Mouse (Mus musculus) liver, adult 2 months (tissue): ENCODE results near the gene Mlana. TPM values are rescaled to one million over a fixed set of nuclear protein-coding genes. Genes with fewer than 3 reads are reported as not detected.

Source experiments
- DNase-seq: peaks from one replicate; pipeline ENCODE4 v3.0.0-alpha.2; 2011; ENCODE audit warnings: low read depth, low spot score; ENCODE audit errors: extremely low read depth
- H3K27ac ChIP-seq: fragments of 200-500 bp; replicated peaks from 2 replicates; pipeline ENCODE4 v1.5.1; 2012; ENCODE audit warnings: low read depth, mild to moderate bottlenecking, control low read depth, inconsistent platforms, low read length; ENCODE audit not compliant: insufficient read depth
- H3K27me3 ChIP-seq: fragments of 200-500 bp; 2 replicates; pipeline ENCODE4 v1.6.1; 2012; ENCODE audit warnings: mild to moderate bottlenecking, moderate library complexity, low read length, inconsistent platforms; ENCODE audit not compliant: control insufficient read depth, insufficient read depth
- H3K36me3 ChIP-seq: fragments of 200-500 bp; 2 replicates; pipeline ENCODE4 v1.6.1; 2012; ENCODE audit warnings: low read length, inconsistent platforms; ENCODE audit not compliant: control insufficient read depth, insufficient read depth
- H3K4me1 ChIP-seq: fragments of 200-500 bp; 2 replicates; pipeline ENCODE4 v1.6.1; 2011; ENCODE audit warnings: low read length; ENCODE audit not compliant: control insufficient read depth, insufficient read depth
- H3K4me3 ChIP-seq: fragments of 200-500 bp; 2 replicates; pipeline ENCODE4 v1.5.1; 2011; ENCODE audit warnings: low read depth, mild to moderate bottlenecking, control low read depth, low read length, moderate library complexity; ENCODE audit not compliant: insufficient read depth
- H3K79me2 ChIP-seq: fragments of 200-500 bp; 2 replicates; pipeline ENCODE4 v1.6.1; 2012; ENCODE audit warnings: inconsistent platforms, mild to moderate bottlenecking, low read length, moderate library complexity; ENCODE audit not compliant: control insufficient read depth, insufficient read depth
- H3K9ac ChIP-seq: fragments of 200-500 bp; 2 replicates; pipeline ENCODE4 v1.6.1; 2012; ENCODE audit warnings: low read depth, mild to moderate bottlenecking, control low read depth, inconsistent platforms, low read length
- CTCF ChIP-seq: fragments of 200-500 bp; IDR thresholded peaks from 2 replicates; pipeline ENCODE4 v1.5.1; 2011; ENCODE audit warnings: low read depth, low read length, control low read depth
- POLR2A ChIP-seq: fragments of 200-500 bp; IDR thresholded peaks from 2 replicates; pipeline ENCODE4 v1.6.1; 2011; ENCODE audit warnings: low read length, control low read depth; ENCODE audit not compliant: insufficient read depth; ENCODE audit errors: extremely low read depth
- WGBS: fragments of 180-500 bp; shearing (Covaris S2); methylation state at CpG from one replicate; pipeline ENCODE4 v1.1.7; 2018; 5-methylcytosine and 5-hydroxymethylcytosine counted together
- polyA plus RNA-seq: library from polyadenylated mRNA; depleted of rRNA; stranded (reverse); fragments of >200 nt; gene quantifications from 2 replicates; pipeline ENCODE4 v1.2.3, GENCODE M21; 2012
- total RNA-seq: library from RNA; depleted of rRNA; stranded (reverse); fragments of >200 nt; gene quantifications from 2 replicates; pipeline ENCODE4 v1.2.3, GENCODE M21; 2014

The Mlana gene
- total and polyA plus RNA-seq, 2 experiments, result not detected

GRCm38 (mm10) chr19:29656620-29657019, 41.0 kb upstream of the Mlana start:
- Histone ChIP-seq H3K79me2 (no peaks in the 10 kb centered on the region), H3K36me3 (no peaks in the 10 kb centered on the region), H3K4me3 (no peak overlapping the region), H3K4me1 (no peaks in the 10 kb centered on the region), H3K27ac (no peak overlapping the region), H3K27me3 (no peaks in the 10 kb centered on the region), H3K9ac (no peak overlapping the region)
- WGBS, result 89% methylated on average over 5 of the region's 5 CpGs
- TF ChIP-seq POLR2A (no peak), CTCF (no peak)
- DNase-seq, result no peak

GRCm38 (mm10) chr19:29657033-29657432, 40.6 kb upstream of the Mlana start:
- DNase-seq, result no peak
- TF ChIP-seq CTCF (no peak), POLR2A (no peak)
- 77% methylated on average over 3 of the region's 3 CpGs for WGBS
- Histone ChIP-seq H3K79me2 (no peaks in the 10 kb centered on the region), H3K27me3 (no peaks in the 10 kb centered on the region), H3K4me1 (no peaks in the 10 kb centered on the region), H3K9ac (no peak overlapping the region), H3K4me3 (no peak overlapping the region), H3K36me3 (no peaks in the 10 kb centered on the region), H3K27ac (no peak overlapping the region)

GRCm38 (mm10) chr19:29657558-29657957, 40.1 kb upstream of the Mlana start:
- TF ChIP-seq CTCF (no peak), POLR2A (no peak)
- WGBS, result 96% methylated on average over 2 of the region's 2 CpGs
- DNase-seq, result no peak
- no peaks in the 10 kb centered on the region for H3K4me1 ChIP-seq
- no peak overlapping the region for H3K4me3 ChIP-seq
- no peak overlapping the region for H3K27ac ChIP-seq
- H3K9ac ChIP-seq, result no peak overlapping the region
- no peaks in the 10 kb centered on the region for H3K36me3 ChIP-seq
- H3K79me2 ChIP-seq, result no peaks in the 10 kb centered on the region
- H3K27me3 ChIP-seq, result no peaks in the 10 kb centered on the region

GRCm38 (mm10) chr19:29658836-29659235, 38.8 kb upstream of the Mlana start:
- H3K9ac ChIP-seq, result no peak overlapping the region
- H3K27ac ChIP-seq, result no peak overlapping the region
- TF ChIP-seq POLR2A (no peak), CTCF (no peak)
- H3K36me3 ChIP-seq, result no peaks in the 10 kb centered on the region
- 98% methylated on average over 4 of the region's 4 CpGs for WGBS
- DNase-seq, result no peak
- no peak overlapping the region for H3K4me3 ChIP-seq
- no peaks in the 10 kb centered on the region for H3K79me2 ChIP-seq
- H3K27me3 ChIP-seq, result no peaks in the 10 kb centered on the region
- no peaks in the 10 kb centered on the region for H3K4me1 ChIP-seq

- no peak for DNase-seq
- 81% methylated on average over 6 of the region's 6 CpGs for WGBS
- H3K27me3 ChIP-seq, result no peaks in the 10 kb centered on the region
- no peaks in the 10 kb centered on the region for H3K36me3 ChIP-seq
- H3K27ac ChIP-seq, result no peak overlapping the region
- H3K79me2 ChIP-seq, result no peaks in the 10 kb centered on the region
- H3K4me3 ChIP-seq, result no peak overlapping the region
- no peak for TF ChIP-seq POLR2A
- TF ChIP-seq CTCF, result no peak
- H3K9ac ChIP-seq, result no peak overlapping the region
- no peaks in the 10 kb centered on the region for H3K4me1 ChIP-seq
Observed at GRCm38 (mm10) chr19:29659705-29660104, 37.9 kb upstream of the Mlana start.

- no peak for DNase-seq
- Histone ChIP-seq H3K9ac (no peak overlapping the region), H3K79me2 (no peaks in the 10 kb centered on the region), H3K27me3 (no peaks in the 10 kb centered on the region), H3K4me3 (no peak overlapping the region), H3K27ac (no peak overlapping the region), H3K36me3 (no peaks in the 10 kb centered on the region), H3K4me1 (no peaks in the 10 kb centered on the region)
- TF ChIP-seq POLR2A (no peak), CTCF (no peak)
- 80% methylated on average over 10 of the region's 10 CpGs for WGBS
Observed at GRCm38 (mm10) chr19:29660835-29661764, 36.5 kb upstream of the Mlana start.
